ENCODE assay signal across 18 mouse cellular contexts in genomic region chr14:77387877-77388276, GRCm38 (mm10).
A peak's percentile ranks its signal among the peaks of the same experiment; 100 is the strongest.
DNase-seq lines count a peak whose midpoint lies in the region; ATAC-seq lines count a peak whose summit lies in the region.
"Had no signal": no experiment of that assay in that cellular context is flagged by ENCODE, and none has a peak within 500 bp of the region (broad histone marks: within the 10 kb centered on the region; RNA-seq: fewer than 3 reads in every experiment).

No protein-coding gene starts in this region.

- H3K4me3 ChIP-seq in midbrain, embryonic 10.5 days, result no peak overlapping the region
- no peak overlapping the region for H3K4me3 ChIP-seq in midbrain, embryonic 13.5 days (replicated peaks)
- H3K4me3 ChIP-seq: embryonic facial prominence, embryonic 12.5 days; forebrain, embryonic 15.5 days; heart, adult 2 months; heart, embryonic 12.5 days; hindbrain, embryonic 10.5 days had no signal

- H3K9ac ChIP-seq in midbrain, embryonic 13.5 days (replicated peaks), result no peak overlapping the region
- H3K9ac ChIP-seq: embryonic facial prominence, embryonic 12.5 days; forebrain, embryonic 15.5 days; heart, embryonic 12.5 days; hindbrain, embryonic 14.5 days had no signal

- no peak overlapping the region for H3K4me2 ChIP-seq in midbrain, embryonic 13.5 days (replicated peaks)
- H3K4me2 ChIP-seq: embryonic facial prominence, embryonic 12.5 days; forebrain, embryonic 15.5 days; heart, embryonic 12.5 days; hindbrain, embryonic 14.5 days had no signal

- WGBS in midbrain, embryonic 10.5 days, result 91% methylated on average over 2 of the region's 2 CpGs
- WGBS in midbrain, embryonic 13.5 days, result 93% methylated on average over 2 of the region's 2 CpGs

- no peak for ATAC-seq in midbrain, embryonic 13.5 days
- ATAC-seq: forebrain, embryonic 15.5 days; intestine, embryonic 16.5 days had no signal

- DNase-seq in midbrain, embryonic 10.5 days (ENCODE audit: low spot score), result peak; percentile 6
- peak; percentile 19 for DNase-seq in cerebellum, adult 8-10 months
- DNase-seq in cerebellum, postnatal 25 days, result peak; percentile 38 to 45
- no peak for DNase-seq in thymus, postnatal 25 days
- no peak for DNase-seq in embryo, embryonic 9.5 days (ENCODE audit: extremely low spot score)
- DNase-seq: adrenal gland, adult 8-10 months; adrenal gland, postnatal 36 days; embryo, embryonic 11 days; gastrocnemius, postnatal 10 days; heart, adult 2 months; kidney, adult 8-10 months had no signal

- H3K9me3 ChIP-seq in midbrain, embryonic 10.5 days (replicated peaks), result no peaks in the 10 kb centered on the region
- no peaks in the 10 kb centered on the region for H3K9me3 ChIP-seq in midbrain, embryonic 13.5 days
- H3K9me3 ChIP-seq: embryonic facial prominence, embryonic 12.5 days; forebrain, embryonic 15.5 days; heart, embryonic 12.5 days; hindbrain, embryonic 10.5 days had no signal

- H3K27me3 ChIP-seq in midbrain, embryonic 10.5 days (ENCODE audit: low read depth, poor library complexity, severe bottlenecking), result no peaks in the 10 kb centered on the region
- no peaks in the 10 kb centered on the region for H3K27me3 ChIP-seq in midbrain, embryonic 13.5 days
- H3K27me3 ChIP-seq: embryonic facial prominence, embryonic 12.5 days; forebrain, embryonic 15.5 days; heart, embryonic 12.5 days had no signal

- H3K4me1 ChIP-seq in midbrain, embryonic 10.5 days, result peaks cover 29% of the 10 kb centered on the region
- H3K4me1 ChIP-seq in midbrain, embryonic 13.5 days (replicated peaks), result peaks cover 23% of the 10 kb centered on the region
- H3K4me1 ChIP-seq: forebrain, embryonic 15.5 days had no signal

- H3K27ac ChIP-seq in midbrain, embryonic 10.5 days (replicated peaks), result no peak overlapping the region
- no peak overlapping the region for H3K27ac ChIP-seq in midbrain, embryonic 13.5 days
- H3K27ac ChIP-seq: embryonic facial prominence, embryonic 12.5 days; forebrain, embryonic 15.5 days; heart, adult 2 months; hindbrain, embryonic 10.5 days; hindbrain, embryonic 14.5 days had no signal

- no peaks in the 10 kb centered on the region for H3K36me3 ChIP-seq in midbrain, embryonic 10.5 days
- H3K36me3 ChIP-seq in midbrain, embryonic 13.5 days, result no peaks in the 10 kb centered on the region
- H3K36me3 ChIP-seq: embryonic facial prominence, embryonic 12.5 days; forebrain, embryonic 15.5 days; heart, embryonic 12.5 days; hindbrain, embryonic 10.5 days had no signal

Comparison
In these comparisons a context has a peak if more than half of its experiments do, and no peak if none do; other contexts are left out.
1. DNase-seq: peak in midbrain, embryonic 10.5 days (single experiment), cerebellum, adult 8-10 months (single experiment) and cerebellum, postnatal 25 days (2 of 2); none in thymus, postnatal 25 days (single experiment) and embryo, embryonic 9.5 days (single experiment).